Mouse (Mus musculus): Measurements from ENCODE around the gene Atad3a. TPM values are rescaled to one million over a fixed set of nuclear protein-coding genes. Genes with fewer than 3 reads are reported as not detected.

The Atad3a gene
- polyA plus RNA-seq, 1 experiment, result 78.2 TPM

DNA sequence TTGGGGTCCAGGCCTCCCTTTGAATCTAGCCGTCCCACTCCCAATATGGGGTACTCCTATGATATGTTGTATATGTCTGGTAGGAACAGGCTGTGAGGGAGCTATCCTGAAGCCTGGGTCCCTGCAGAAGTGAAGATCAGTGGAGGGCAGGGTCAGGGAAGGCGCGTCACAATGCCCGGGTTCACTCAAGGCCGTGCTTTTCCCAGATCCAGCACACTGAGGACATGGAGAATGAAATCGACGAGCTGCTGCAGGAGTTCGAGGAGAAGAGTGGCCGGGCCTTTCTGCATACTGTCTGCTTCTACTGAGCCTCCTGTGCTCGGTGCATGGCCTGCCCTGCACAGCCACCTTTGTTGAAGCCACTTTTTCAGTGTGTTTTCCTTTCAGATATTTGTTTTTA, 27.6 kb downstream of the Atad3a start:
- TF ChIP-seq CTCF (IDR thresholded peaks at IDR 0.05; ENCODE audit: low read depth, low read length), result no peak
- no peak for TF ChIP-seq POLR2A (IDR thresholded peaks at IDR 0.05; ENCODE audit: insufficient read depth, low read length)
- no peak for TF ChIP-seq EP300 (IDR thresholded peaks at IDR 0.05; ENCODE audit: insufficient read depth, low read depth, low read length)
- Histone ChIP-seq H3K27me3 (ENCODE audit: control insufficient read depth, insufficient read depth, low read length, poor library complexity, severe bottlenecking) (no peaks in the 10 kb centered on the region), H3K9ac (ENCODE audit: low read depth, poor library complexity, severe bottlenecking) (no peak overlapping the region), H3K36me3 (ENCODE audit: control insufficient read depth, insufficient read depth, low read length, poor library complexity, severe bottlenecking) (peaks cover 8% of the 10 kb centered on the region), H3K9me3 (replicated peaks; ENCODE audit: control insufficient read depth, insufficient read depth, low read length, poor library complexity, severe bottlenecking) (no peaks in the 10 kb centered on the region), H3K4me3 (ENCODE audit: low read depth, low read length) (no peak overlapping the region), H3K27ac (ENCODE audit: insufficient read depth, low read length) (no peak overlapping the region), H3K4me1 (ENCODE audit: control insufficient read depth, insufficient read depth, low read length) (peaks cover 3% of the 10 kb centered on the region)

DNA sequence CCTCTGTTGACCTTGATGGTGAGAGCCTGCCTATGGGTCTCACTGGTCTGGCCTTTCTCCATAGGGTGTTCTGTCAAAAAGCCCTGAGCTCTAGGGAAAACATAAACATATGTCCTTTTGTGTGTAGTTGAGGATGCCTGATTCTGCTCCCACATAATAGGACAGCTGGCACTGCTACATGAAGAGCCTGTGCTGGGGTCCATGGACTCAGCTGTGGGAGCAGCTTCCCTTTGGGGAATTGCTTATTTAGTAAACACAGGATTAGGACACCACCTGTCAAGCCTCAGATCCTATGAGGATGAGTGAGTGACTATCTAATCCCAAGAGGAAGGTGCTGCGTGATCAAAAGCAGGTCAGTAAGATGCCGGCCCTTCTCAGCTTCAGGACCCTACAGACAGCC, 32.9 kb downstream of the Atad3a start:
- H3K4me1 ChIP-seq (ENCODE audit: control insufficient read depth, insufficient read depth, low read length), result no peaks in the 10 kb centered on the region
- H3K9ac ChIP-seq (ENCODE audit: low read depth, poor library complexity, severe bottlenecking), result no peak overlapping the region
- H3K9me3 ChIP-seq (replicated peaks; ENCODE audit: control insufficient read depth, insufficient read depth, low read length, poor library complexity, severe bottlenecking), result no peaks in the 10 kb centered on the region
- H3K4me3 ChIP-seq (ENCODE audit: low read depth, low read length), result no peak overlapping the region
- no peaks in the 10 kb centered on the region for H3K27me3 ChIP-seq (ENCODE audit: control insufficient read depth, insufficient read depth, low read length, poor library complexity, severe bottlenecking)
- no peak overlapping the region for H3K27ac ChIP-seq (ENCODE audit: insufficient read depth, low read length)
- peaks cover 24% of the 10 kb centered on the region for H3K36me3 ChIP-seq (ENCODE audit: control insufficient read depth, insufficient read depth, low read length, poor library complexity, severe bottlenecking)
- TF ChIP-seq CTCF (IDR thresholded peaks at IDR 0.05; ENCODE audit: low read depth, low read length) (no peak), POLR2A (IDR thresholded peaks at IDR 0.05; ENCODE audit: insufficient read depth, low read length) (no peak), EP300 (IDR thresholded peaks at IDR 0.05; ENCODE audit: insufficient read depth, low read depth, low read length) (no peak)

DNA sequence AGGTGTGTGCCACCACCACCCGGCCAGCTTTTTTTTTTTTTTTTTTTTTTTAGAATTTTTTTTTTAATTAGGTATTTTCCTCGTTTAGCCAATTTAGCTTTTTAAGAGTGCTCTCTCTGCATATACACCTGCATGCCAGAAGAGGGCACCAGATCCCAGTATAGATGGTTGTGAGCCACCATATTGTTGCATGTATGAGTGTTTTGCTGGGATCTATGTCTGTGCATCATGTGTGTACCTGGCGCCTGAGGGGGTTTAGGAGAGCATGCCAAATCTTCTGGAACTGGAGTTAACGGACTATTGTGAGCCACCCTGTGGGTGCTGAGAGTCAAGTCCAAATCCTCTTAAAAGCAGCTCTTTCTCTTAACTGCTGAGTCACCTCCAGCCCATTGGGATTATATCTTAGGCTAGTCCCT, 39.2 kb downstream of the Atad3a start:
- no peak for TF ChIP-seq EP300 (IDR thresholded peaks at IDR 0.05; ENCODE audit: insufficient read depth, low read depth, low read length)
- peak; percentile 17 for TF ChIP-seq CTCF (IDR thresholded peaks at IDR 0.05; ENCODE audit: low read depth, low read length)
- Histone ChIP-seq H3K9me3 (replicated peaks; ENCODE audit: control insufficient read depth, insufficient read depth, low read length, poor library complexity, severe bottlenecking) (no peaks in the 10 kb centered on the region), H3K27ac (ENCODE audit: insufficient read depth, low read length) (peak overlapping the region; percentile 61), H3K4me3 (ENCODE audit: low read depth, low read length) (no peak overlapping the region), H3K36me3 (ENCODE audit: control insufficient read depth, insufficient read depth, low read length, poor library complexity, severe bottlenecking) (peaks cover 25% of the 10 kb centered on the region), H3K9ac (ENCODE audit: low read depth, poor library complexity, severe bottlenecking) (no peak overlapping the region), H3K4me1 (ENCODE audit: control insufficient read depth, insufficient read depth, low read length) (no peaks in the 10 kb centered on the region), H3K27me3 (ENCODE audit: control insufficient read depth, insufficient read depth, low read length, poor library complexity, severe bottlenecking) (no peaks in the 10 kb centered on the region)

DNA sequence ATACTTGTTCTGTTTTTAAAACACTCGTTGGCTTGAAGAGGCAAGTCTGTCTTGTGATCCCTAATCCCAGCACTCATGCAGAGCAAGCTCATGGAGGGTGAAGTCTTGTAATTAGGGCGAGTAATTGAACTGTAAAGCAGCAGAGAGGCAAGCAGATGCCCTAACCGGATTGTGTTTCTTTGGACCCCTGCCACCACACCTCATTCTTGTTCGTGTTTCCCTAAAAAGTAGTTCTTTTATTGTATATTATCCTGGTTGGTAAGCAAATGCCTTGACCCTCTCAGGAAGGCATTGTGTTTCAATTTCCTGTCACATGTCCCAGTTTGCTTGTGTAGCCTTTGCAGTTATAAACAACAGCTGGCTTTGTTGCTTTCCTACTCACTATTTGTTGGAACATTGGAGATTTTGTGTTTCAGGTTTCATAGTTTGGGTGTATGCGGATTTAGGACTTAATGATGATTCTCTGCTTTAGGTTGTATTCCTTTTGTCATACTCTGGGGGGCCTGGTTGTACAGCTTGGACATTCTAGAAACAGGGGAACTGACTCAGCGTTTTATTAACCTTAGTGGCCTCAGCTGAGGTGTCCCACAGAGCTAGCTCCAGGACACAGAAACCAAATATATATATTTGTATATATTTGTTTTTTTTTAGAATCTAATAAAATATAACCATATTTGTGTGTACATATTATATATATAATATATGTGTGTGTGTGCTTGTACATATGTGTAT, 50.2 kb downstream of the Atad3a start:
- Histone ChIP-seq H3K27ac (ENCODE audit: insufficient read depth, low read length) (peak overlapping the region; percentile 81), H3K4me3 (ENCODE audit: low read depth, low read length) (peak overlapping the region; percentile 29; the same call in 1 of the 2 replicates), H3K9me3 (replicated peaks; ENCODE audit: control insufficient read depth, insufficient read depth, low read length, poor library complexity, severe bottlenecking) (no peaks in the 10 kb centered on the region), H3K36me3 (ENCODE audit: control insufficient read depth, insufficient read depth, low read length, poor library complexity, severe bottlenecking) (peaks cover 8% of the 10 kb centered on the region), H3K9ac (ENCODE audit: low read depth, poor library complexity, severe bottlenecking) (peak overlapping the region; percentile 53; the same call in 1 of the 2 replicates), H3K27me3 (ENCODE audit: control insufficient read depth, insufficient read depth, low read length, poor library complexity, severe bottlenecking) (no peaks in the 10 kb centered on the region), H3K4me1 (ENCODE audit: control insufficient read depth, insufficient read depth, low read length) (peaks cover 3% of the 10 kb centered on the region)
- TF ChIP-seq POLR2A (IDR thresholded peaks at IDR 0.05; ENCODE audit: insufficient read depth, low read length), result no peak
- TF ChIP-seq CTCF (IDR thresholded peaks at IDR 0.05; ENCODE audit: low read depth, low read length), result no peak
- TF ChIP-seq EP300 (IDR thresholded peaks at IDR 0.05; ENCODE audit: insufficient read depth, low read depth, low read length), result no peak

DNA sequence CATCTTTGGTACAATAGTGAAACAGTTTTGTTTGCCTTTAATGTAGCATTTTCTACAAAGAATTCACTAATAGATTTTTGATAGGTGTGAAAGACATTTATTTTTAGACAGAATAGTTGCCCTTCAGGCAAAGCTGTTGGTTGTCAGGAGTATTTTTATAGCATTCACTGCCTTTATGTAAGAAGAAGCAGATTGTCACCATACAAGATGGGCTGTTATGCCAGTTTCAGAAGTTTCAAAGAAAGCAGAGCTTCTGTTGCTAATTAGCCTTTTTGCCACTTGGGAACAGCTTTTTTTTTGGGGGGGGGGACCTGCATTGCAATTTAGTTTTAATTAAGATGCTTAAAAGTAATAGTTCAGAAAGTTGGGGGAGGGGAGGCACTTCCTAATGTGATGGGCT, 51.9 kb downstream of the Atad3a start:
- no peak for TF ChIP-seq POLR2A (IDR thresholded peaks at IDR 0.05; ENCODE audit: insufficient read depth, low read length)
- no peak for TF ChIP-seq EP300 (IDR thresholded peaks at IDR 0.05; ENCODE audit: insufficient read depth, low read depth, low read length)
- TF ChIP-seq CTCF (IDR thresholded peaks at IDR 0.05; ENCODE audit: low read depth, low read length), result no peak
- Histone ChIP-seq H3K9ac (ENCODE audit: low read depth, poor library complexity, severe bottlenecking) (no peak overlapping the region), H3K36me3 (ENCODE audit: control insufficient read depth, insufficient read depth, low read length, poor library complexity, severe bottlenecking) (no peaks in the 10 kb centered on the region; the same call in 1 of the 2 replicates), H3K4me3 (ENCODE audit: low read depth, low read length) (no peak overlapping the region), H3K27ac (ENCODE audit: insufficient read depth, low read length) (peak overlapping the region; percentile 81; the same call in 1 of the 2 replicates), H3K27me3 (ENCODE audit: control insufficient read depth, insufficient read depth, low read length, poor library complexity, severe bottlenecking) (no peaks in the 10 kb centered on the region), H3K4me1 (ENCODE audit: control insufficient read depth, insufficient read depth, low read length) (peaks cover 3% of the 10 kb centered on the region), H3K9me3 (replicated peaks; ENCODE audit: control insufficient read depth, insufficient read depth, low read length, poor library complexity, severe bottlenecking) (no peaks in the 10 kb centered on the region)

DNA sequence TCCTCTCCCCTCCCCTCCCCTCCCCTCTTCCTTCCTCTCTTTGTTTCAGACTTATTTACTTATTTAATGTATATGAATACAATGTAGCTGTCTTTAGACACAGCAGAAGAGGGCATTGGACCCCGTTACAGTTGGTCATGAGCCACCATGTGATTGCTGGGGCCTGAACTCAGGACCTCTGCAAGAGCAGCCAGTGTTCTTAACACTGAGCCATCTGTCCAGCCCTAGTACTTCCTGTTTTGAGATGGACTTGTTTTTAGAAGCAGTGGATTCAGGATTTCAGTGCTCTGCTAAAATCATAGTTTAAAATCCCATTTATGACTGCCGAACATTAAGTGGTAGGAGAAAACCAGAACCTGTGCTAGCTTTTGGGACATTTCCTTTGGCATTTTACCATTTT, 52.3 kb downstream of the Atad3a start:
- H3K4me3 ChIP-seq (ENCODE audit: low read depth, low read length), result no peak overlapping the region
- H3K27me3 ChIP-seq (ENCODE audit: control insufficient read depth, insufficient read depth, low read length, poor library complexity, severe bottlenecking), result no peaks in the 10 kb centered on the region
- H3K9ac ChIP-seq (ENCODE audit: low read depth, poor library complexity, severe bottlenecking), result no peak overlapping the region
- H3K4me1 ChIP-seq (ENCODE audit: control insufficient read depth, insufficient read depth, low read length), result peaks cover 3% of the 10 kb centered on the region
- no peaks in the 10 kb centered on the region for H3K9me3 ChIP-seq (replicated peaks; ENCODE audit: control insufficient read depth, insufficient read depth, low read length, poor library complexity, severe bottlenecking)
- no peak overlapping the region for H3K27ac ChIP-seq (ENCODE audit: insufficient read depth, low read length)
- no peak for TF ChIP-seq POLR2A (IDR thresholded peaks at IDR 0.05; ENCODE audit: insufficient read depth, low read length)
- TF ChIP-seq EP300 (IDR thresholded peaks at IDR 0.05; ENCODE audit: insufficient read depth, low read depth, low read length), result no peak
- TF ChIP-seq CTCF (IDR thresholded peaks at IDR 0.05; ENCODE audit: low read depth, low read length), result no peak
- H3K36me3 ChIP-seq (ENCODE audit: control insufficient read depth, insufficient read depth, low read length, poor library complexity, severe bottlenecking), result no peaks in the 10 kb centered on the region; the same call in 1 of the 2 replicates
